Mouse (Mus musculus) brain, embryonic 14.5 days (tissue): Measurements from ENCODE around the gene Akap1.

Experiments
- CTCF ChIP-seq: fragments of 200-500 bp; IDR thresholded peaks from 2 replicates; pipeline ENCODE4 v1.5.1; 2012; ENCODE audit warnings: inconsistent platforms, mild to moderate bottlenecking, moderate library complexity, borderline replicate concordance; ENCODE audit not compliant: insufficient read depth, insufficient read length; ENCODE audit errors: extremely low read depth
- POLR2A ChIP-seq: fragments of 200-500 bp; IDR thresholded peaks from 2 replicates; pipeline ENCODE4 v1.6.1; 2012; ENCODE audit warnings: mild to moderate bottlenecking, inconsistent platforms, borderline replicate concordance; ENCODE audit not compliant: poor library complexity, insufficient read depth, insufficient read length, severe bottlenecking; ENCODE audit errors: extremely low read depth

- TF ChIP-seq CTCF (no peak), POLR2A (no peak)
These were observed 74.5 kb downstream of the Akap1 start for GRCm38 (mm10) chr11:88789893-88790292.
